Mouse (Mus musculus): Measurements from ENCODE around the gene Vps8. TPM values are rescaled to one million over a fixed set of nuclear protein-coding genes. Genes with fewer than 3 reads are reported as not detected.

Vps8 gene
- total and polyA plus RNA-seq, 3 experiments = 13.6 to 17.6 (median 15.9) TPM

GRCm38 (mm10) chr16:21494681-21495080 lies 71.8 kb downstream of the Vps8 start:
- peaks cover 0 to 23% of the 10 kb centered on the region in 2 experiments for H3K36me3 ChIP-seq (replicated peaks in 1 of 2; ENCODE audit: control insufficient read depth in 1 of 2, insufficient read depth in 1 of 2, low read length in 1 of 2)
- no peak overlapping the region for H3K9ac ChIP-seq (ENCODE audit: insufficient read depth, low read depth)

GRCm38 (mm10) chr16:21496799-21497198 lies 73.9 kb downstream of the Vps8 start:
- Histone ChIP-seq H3K9ac (ENCODE audit: insufficient read depth, low read depth) (no peak overlapping the region), H3K4me2 (ENCODE audit: insufficient read depth, low read depth, poor library complexity, severe bottlenecking) (no peak overlapping the region), H3K4me3 (replicated peaks in 1 of 3; ENCODE audit: low read depth in 2 of 3, low read length in 2 of 3, poor library complexity in 1 of 3) (no peak overlapping the region), H3K4me1 (ENCODE audit: control insufficient read depth in 1 of 2, insufficient read depth in 2 of 2) (peaks cover 6 to 75% of the 10 kb centered on the region in 2 experiments), H3K79me2 (replicated peaks; ENCODE audit: control insufficient read depth, extremely low read depth, insufficient read depth, poor library complexity, severe bottlenecking) (no peaks in the 10 kb centered on the region), H3K9me3 (replicated peaks; ENCODE audit: low read length) (no peaks in the 10 kb centered on the region), H3K27ac (ENCODE audit: insufficient read depth, low read depth) (no peak overlapping the region), H3K27me3 (replicated peaks) (no peaks in the 10 kb centered on the region), H3K36me3 (replicated peaks in 1 of 2; ENCODE audit: control insufficient read depth in 1 of 2, insufficient read depth in 1 of 2, low read length in 1 of 2) (peaks cover 0 to 29% of the 10 kb centered on the region in 2 experiments)
- no peak for DNase-seq (ENCODE audit: extremely low read depth)
- in situ Hi-C loops (cut with MboI; ENCODE audit: low pct_ligation_motif_present, low pct_unique_long_range_greater_than_20kb, low sequenced_read_pairs) = no loop called here
- dilution Hi-C loops (cut with MboI; ENCODE audit: extremely low pct_ligation_motif_present, extremely low pct_unique_long_range_greater_than_20kb, low sequenced_read_pairs) = no loop called here
- TF ChIP-seq ZC3H11A (IDR thresholded peaks at IDR 0.05; ENCODE audit: low read depth, low read length) (no peak), MAFK (IDR thresholded peaks at IDR 0.05; ENCODE audit: insufficient replicate concordance, low read length) (no peak), GABPA (IDR thresholded peaks at IDR 0.05; ENCODE audit: insufficient replicate concordance, low read depth, low read length) (no peak), CHD2 (IDR thresholded peaks at IDR 0.05; ENCODE audit: low read length) (no peak), E2F4 (IDR thresholded peaks at IDR 0.05; ENCODE audit: insufficient replicate concordance, low read depth, low read length) (no peak), PAX5 (IDR thresholded peaks at IDR 0.05; ENCODE audit: low read length) (no peak), ZKSCAN1 (IDR thresholded peaks at IDR 0.05; ENCODE audit: borderline replicate concordance, low read depth, low read length) (no peak), TBP (conservative IDR thresholded peaks at IDR 0.05; ENCODE audit: low read depth, low read length) (no peak), ZMIZ1 (IDR thresholded peaks at IDR 0.05; ENCODE audit: low read depth, low read length) (no peak), MEF2A (IDR thresholded peaks at IDR 0.05; ENCODE audit: borderline replicate concordance, low read depth, low read length) (no peak), POLR2A (IDR thresholded peaks at IDR 0.05; ENCODE audit: low read depth, low read length) (no peak), RCOR1 (conservative IDR thresholded peaks at IDR 0.05; ENCODE audit: low read depth, low read length) (no peak), USF2 (conservative IDR thresholded peaks at IDR 0.05; ENCODE audit: low read depth, low read length) (no peak)

More at GRCm38 (mm10) chr16:21494681-21495080, 71.8 kb downstream of the Vps8 start:
- no peak for DNase-seq (ENCODE audit: extremely low read depth)
- in situ Hi-C loops (cut with MboI; ENCODE audit: low pct_ligation_motif_present, low pct_unique_long_range_greater_than_20kb, low sequenced_read_pairs) = loop anchor here (5.0 kb wide), 2 partner anchors 123 to 238 kb away; no protein-coding TSS in a partner anchor
- no peak overlapping the region for H3K4me3 ChIP-seq (replicated peaks in 1 of 3; ENCODE audit: low read depth in 2 of 3, low read length in 2 of 3, poor library complexity in 1 of 3)
- no peaks in the 10 kb centered on the region for H3K27me3 ChIP-seq (replicated peaks)
- no peaks in the 10 kb centered on the region for H3K79me2 ChIP-seq (replicated peaks; ENCODE audit: control insufficient read depth, extremely low read depth, insufficient read depth, poor library complexity, severe bottlenecking)
- H3K27ac ChIP-seq (ENCODE audit: insufficient read depth, low read depth) = no peak overlapping the region
- TF ChIP-seq JUND (conservative IDR thresholded peaks at IDR 0.05; ENCODE audit: low read depth, low read length) = no peak
- TF ChIP-seq ZKSCAN1 (IDR thresholded peaks at IDR 0.05; ENCODE audit: borderline replicate concordance, low read depth, low read length) = no peak
- TF ChIP-seq SMC3 (IDR thresholded peaks at IDR 0.05; ENCODE audit: low read depth, low read length) = no peak
- TF ChIP-seq HCFC1 (IDR thresholded peaks at IDR 0.05; ENCODE audit: low read depth, low read length) = no peak
- TF ChIP-seq POLR2A (IDR thresholded peaks at IDR 0.05; ENCODE audit: low read depth, low read length) = no peak
- no peak for TF ChIP-seq JUN (IDR thresholded peaks at IDR 0.05; ENCODE audit: insufficient read depth, low read depth, low read length)
- TF ChIP-seq ZC3H11A (IDR thresholded peaks at IDR 0.05; ENCODE audit: low read depth, low read length) = no peak
- no peak for TF ChIP-seq RCOR1 (conservative IDR thresholded peaks at IDR 0.05; ENCODE audit: low read depth, low read length)
- TF ChIP-seq CHD2 (IDR thresholded peaks at IDR 0.05; ENCODE audit: low read length) = no peak
- no peak for TF ChIP-seq TBP (conservative IDR thresholded peaks at IDR 0.05; ENCODE audit: low read depth, low read length)
- TF ChIP-seq MXI1 (IDR thresholded peaks at IDR 0.05; ENCODE audit: low read depth, low read length) = no peak
- no peaks in the 10 kb centered on the region for H3K9me3 ChIP-seq (replicated peaks; ENCODE audit: low read length)
- dilution Hi-C loops (cut with MboI; ENCODE audit: extremely low pct_ligation_motif_present, extremely low pct_unique_long_range_greater_than_20kb, low sequenced_read_pairs) = no loop called here
- no peak overlapping the region for H3K4me2 ChIP-seq (ENCODE audit: insufficient read depth, low read depth, poor library complexity, severe bottlenecking)
- peaks cover 6 to 77% of the 10 kb centered on the region in 2 experiments for H3K4me1 ChIP-seq (ENCODE audit: control insufficient read depth in 1 of 2, insufficient read depth in 2 of 2)

Data from CH12.LX (cell line).